Mouse (Mus musculus): ENCODE data around the gene Tns1. TPM values are rescaled to one million over a fixed set of nuclear protein-coding genes. Genes with fewer than 3 reads are reported as not detected.

Gene Tns1
- total RNA-seq, 2 experiments from 2014 or later: 672 to 786 TPM

- intact Hi-C loops (cut with DNase I): no loop called here
- no peak for DNase-seq
Observed at GRCm38 (mm10) chr1:74041178-74041577, 83.1 kb downstream of the Tns1 start.

- peak; percentile 75 to 81 for DNase-seq
- intact Hi-C loops (cut with DNase I): loop anchor here (2.0 kb wide), 1 partner anchor 40 kb away; no protein-coding TSS in a partner anchor
Observed at GRCm38 (mm10) chr1:74036560-74037390, 87.5 kb downstream of the Tns1 start.

GRCm38 (mm10) chr1:74035912-74036489 lies 88.2 kb downstream of the Tns1 start:
- no peak for DNase-seq
- intact Hi-C loops (cut with DNase I): loop anchor here (2.0 kb wide), 1 partner anchor 41 kb away; no protein-coding TSS in a partner anchor

- intact Hi-C loops (cut with DNase I): no loop called here
- peak in 1 of 2 experiments; percentile 41 for DNase-seq
Observed at GRCm38 (mm10) chr1:74035487-74035886, 88.8 kb downstream of the Tns1 start.

GRCm38 (mm10) chr1:74034736-74035135 lies 89.5 kb downstream of the Tns1 start:
- intact Hi-C loops (cut with DNase I): no loop called here

GRCm38 (mm10) chr1:74034211-74034610 lies 90.0 kb downstream of the Tns1 start:
- no peak for DNase-seq
- intact Hi-C loops (cut with DNase I): no loop called here

More at GRCm38 (mm10) chr1:74034736-74035135, 89.5 kb downstream of the Tns1 start:
- peak in 1 of 2 experiments; percentile 69 for DNase-seq

GRCm38 (mm10) chr1:74033407-74033806 lies 90.8 kb downstream of the Tns1 start:
- DNase-seq: no peak
- intact Hi-C loops (cut with DNase I): no loop called here

- intact Hi-C loops (cut with DNase I): no loop called here
- no peak for DNase-seq
Observed at GRCm38 (mm10) chr1:74032966-74033365, 91.3 kb downstream of the Tns1 start.

GRCm38 (mm10) chr1:74031771-74032609 lies 92.3 kb downstream of the Tns1 start:
- DNase-seq: peak in 1 of 2 experiments; percentile 70
- intact Hi-C loops (cut with DNase I): loop anchor here (1.0 to 2.0 kb wide), 2 partner anchors 32 to 43 kb away; no protein-coding TSS in a partner anchor

GRCm38 (mm10) chr1:74030901-74031360 lies 93.3 kb downstream of the Tns1 start:
- intact Hi-C loops (cut with DNase I): loop anchor here (1.0 to 2.0 kb wide), 2 partner anchors 31 to 44 kb away; no protein-coding TSS in a partner anchor
- DNase-seq: peak; percentile 80 to 84

GRCm38 (mm10) chr1:74030285-74030684 lies 94.0 kb downstream of the Tns1 start:
- DNase-seq: no peak
- intact Hi-C loops (cut with DNase I): loop anchor here (2.0 kb wide), 1 partner anchor 45 kb away; no protein-coding TSS in a partner anchor

GRCm38 (mm10) chr1:74029669-74030068 lies 94.6 kb downstream of the Tns1 start:
- DNase-seq: no peak
- intact Hi-C loops (cut with DNase I): loop anchor here (2.0 kb wide), 1 partner anchor 45 kb away; no protein-coding TSS in a partner anchor

GRCm38 (mm10) chr1:74028881-74029266 lies 95.4 kb downstream of the Tns1 start:
- peak in 1 of 2 experiments; percentile 76 for DNase-seq
- intact Hi-C loops (cut with DNase I): no loop called here

- intact Hi-C loops (cut with DNase I): no loop called here
Observed at GRCm38 (mm10) chr1:74028118-74028880, 96.0 kb downstream of the Tns1 start.

GRCm38 (mm10) chr1:74027559-74028091 lies 96.6 kb downstream of the Tns1 start:
- intact Hi-C loops (cut with DNase I): loop anchor here (1.0 kb wide), 1 partner anchor 27 kb away; no protein-coding TSS in a partner anchor
- DNase-seq: peak; percentile 73 to 81

More at GRCm38 (mm10) chr1:74028118-74028880, 96.0 kb downstream of the Tns1 start:
- no peak for DNase-seq

GRCm38 (mm10) chr1:74026703-74027195 lies 97.5 kb downstream of the Tns1 start:
- no peak for DNase-seq
- intact Hi-C loops (cut with DNase I): loop anchor here (1.0 kb wide), 1 partner anchor 26 kb away; no protein-coding TSS in a partner anchor

- intact Hi-C loops (cut with DNase I): no loop called here
- no peak for DNase-seq
Observed at GRCm38 (mm10) chr1:74025651-74026226, 98.5 kb downstream of the Tns1 start.

- intact Hi-C loops (cut with DNase I): no loop called here
- DNase-seq: no peak
Observed at GRCm38 (mm10) chr1:74025227-74025626, 99.0 kb downstream of the Tns1 start.

Data from heart, postnatal 36 days (tissue).